Mouse (Mus musculus) testis, postnatal 14 days (tissue): ENCODE results near the gene Fam76a.

Experiments used
- DNase-seq: peaks from one replicate; pipeline ENCODE4 v3.0.0; 2021; ENCODE audit warnings: low spot score

Gene Fam76a

DNA sequence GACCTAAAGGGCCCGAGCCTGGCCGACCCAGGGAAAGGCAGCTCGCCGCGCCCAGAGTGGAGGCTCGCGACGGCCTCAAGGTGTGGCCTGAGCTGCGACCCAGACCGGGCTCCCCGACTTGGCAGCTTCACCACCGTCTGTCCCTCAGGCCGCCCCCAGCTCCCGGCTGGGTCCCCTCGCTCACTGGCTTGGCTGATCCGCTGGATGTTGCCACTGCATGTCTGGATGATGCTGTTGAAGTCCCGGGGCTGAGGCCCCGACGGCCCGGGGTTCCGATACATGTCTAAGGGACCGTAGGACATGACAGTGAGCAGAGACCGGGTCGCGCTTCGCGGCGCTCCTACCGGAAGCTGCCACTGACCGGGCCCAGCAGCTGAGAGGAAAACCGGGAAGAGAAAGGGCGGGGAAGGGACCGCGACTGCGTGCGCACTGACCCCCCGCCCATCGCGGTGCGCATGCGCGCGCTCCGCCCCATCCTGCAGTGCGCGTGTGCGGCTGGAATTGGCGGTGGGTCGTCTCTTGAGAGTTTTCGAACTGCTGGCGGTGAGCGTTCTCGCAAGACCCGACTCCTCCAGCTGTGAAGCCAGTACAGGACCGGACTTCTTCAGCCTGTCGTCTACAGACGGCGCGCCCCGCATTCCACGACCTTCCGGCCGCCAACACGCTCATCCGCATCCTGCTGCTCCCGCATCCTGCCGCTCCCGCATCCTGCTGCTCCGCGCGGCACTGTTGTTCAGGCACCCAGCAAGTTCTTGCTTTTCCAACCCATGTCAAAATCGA, 38.1 kb downstream of the Fam76a start, which contains the start of gene Stx12:
Gene Stx12, minus strand, starts transcription at position 446 of the 780 bp plus-strand sequence.
- DNase-seq = peak; percentile 90

DNA sequence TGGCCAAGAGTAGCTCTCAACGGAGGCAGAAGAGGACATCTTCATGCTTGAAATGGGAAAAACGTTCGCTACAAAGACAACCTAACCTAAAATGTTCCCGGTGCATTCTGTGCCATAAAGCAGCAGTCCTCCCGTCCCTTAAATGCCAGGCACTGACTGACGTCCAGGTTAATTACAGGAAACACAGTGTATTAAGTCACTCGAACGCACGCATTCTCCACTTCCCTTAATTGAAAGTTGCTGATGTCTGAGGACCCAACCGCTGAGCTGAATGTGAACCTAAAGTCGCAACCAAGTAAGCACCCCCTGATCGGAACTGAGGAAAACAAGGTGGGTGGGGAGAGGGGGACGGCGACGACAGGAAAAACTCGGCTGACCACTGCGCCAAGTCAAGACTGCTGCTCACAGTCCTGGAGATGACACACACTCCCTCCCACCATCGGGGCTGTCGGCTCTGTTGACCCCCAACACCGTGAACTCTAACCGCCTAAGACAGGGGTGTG, 38.7 kb downstream of the Fam76a start:
- no peak for DNase-seq

DNA sequence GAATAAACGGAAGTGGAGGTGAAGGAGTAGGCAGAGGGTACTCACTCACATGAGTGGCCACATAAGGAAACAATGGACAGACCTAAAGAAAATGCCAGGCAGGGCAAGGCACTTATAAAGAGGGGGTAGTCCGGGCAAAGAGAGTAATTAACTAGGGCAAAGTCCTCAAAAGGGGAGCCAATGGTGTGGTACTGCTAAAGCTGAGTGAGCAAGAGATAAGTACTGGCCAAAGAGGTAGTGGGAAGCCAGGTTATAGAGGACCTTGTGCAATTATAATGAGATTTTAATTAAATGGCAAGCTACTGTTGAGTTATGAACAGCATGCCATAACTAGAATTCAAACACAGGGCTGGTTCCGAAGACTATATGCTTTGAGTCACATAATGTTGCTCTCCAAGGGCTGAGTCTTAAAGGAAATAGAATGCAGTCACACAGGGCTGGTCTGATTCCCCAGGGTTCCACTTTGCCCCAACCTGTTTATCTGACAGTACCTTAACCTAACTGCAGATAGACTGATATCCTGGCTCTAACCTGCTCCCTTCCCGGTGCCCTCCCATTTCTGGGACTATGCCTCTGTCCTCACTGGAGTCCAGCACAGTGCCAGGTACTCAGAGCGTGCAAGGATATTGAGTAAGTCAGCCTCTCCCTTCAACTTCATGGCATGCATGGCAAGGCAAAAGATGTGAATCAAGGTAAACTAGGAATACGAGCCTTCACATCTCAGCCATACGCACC, 47.8 kb downstream of the Fam76a start:
- DNase-seq = no peak

DNA sequence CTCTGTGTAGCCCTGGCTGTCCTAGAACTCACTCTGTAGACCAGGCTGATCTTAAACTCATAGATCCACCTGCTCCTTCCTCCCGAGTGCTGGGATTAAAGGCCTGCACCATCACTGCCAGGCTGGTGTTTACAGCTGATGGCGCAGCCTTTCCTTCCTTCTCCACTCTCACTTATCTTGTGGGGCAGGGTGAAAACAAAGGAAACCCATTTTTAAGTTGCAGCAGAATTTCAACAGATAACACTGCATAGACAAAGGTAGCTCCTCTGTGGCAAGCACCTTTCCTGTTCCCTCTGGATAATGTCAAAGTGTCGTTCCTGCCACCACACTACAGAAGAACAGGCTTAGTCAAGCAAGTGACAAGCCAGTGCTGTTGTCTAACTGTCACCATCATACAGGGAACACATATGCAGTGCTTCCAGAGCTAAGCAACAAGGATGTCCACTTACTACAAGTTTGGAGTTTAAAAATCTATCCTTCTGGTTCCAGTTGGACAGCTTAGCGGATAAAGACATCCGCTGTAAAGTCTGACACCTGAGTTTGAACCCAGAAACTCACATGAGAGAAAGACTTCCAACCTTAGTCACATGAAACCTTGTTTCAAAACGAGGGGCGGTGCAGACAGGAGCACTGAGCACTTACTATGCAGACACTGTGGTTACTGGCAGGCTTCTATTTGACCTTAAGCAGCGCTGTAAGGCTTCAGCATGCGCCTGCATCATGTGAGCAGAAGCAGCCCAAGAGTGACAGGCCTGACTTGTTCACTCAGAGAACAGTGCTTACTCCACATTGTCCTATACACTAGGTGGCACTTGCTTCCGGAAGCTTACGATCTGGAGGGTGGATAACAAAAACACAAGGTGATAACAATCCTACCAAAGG, 48.6 kb downstream of the Fam76a start:
- DNase-seq = peak; percentile 26

DNA sequence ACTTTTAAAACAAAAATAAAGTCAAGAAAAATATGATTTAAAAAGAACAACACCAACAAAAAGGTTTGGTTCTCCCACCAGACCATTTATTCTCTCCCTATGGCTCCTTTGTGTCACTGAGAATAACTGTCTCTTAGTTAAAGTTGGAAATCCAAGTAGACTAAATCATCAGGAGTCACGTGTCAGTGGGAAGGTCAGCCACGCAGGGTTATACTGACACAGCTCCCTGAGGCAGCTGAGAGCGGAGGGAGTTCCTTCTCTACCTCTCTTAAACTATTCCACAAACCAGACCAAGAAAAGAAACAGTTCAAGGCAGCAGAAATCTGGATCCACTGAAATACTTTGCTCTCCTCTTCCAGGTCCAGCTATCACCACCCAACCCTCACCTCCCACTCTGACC, 51.2 kb downstream of the Fam76a start:
- DNase-seq = no peak

DNA sequence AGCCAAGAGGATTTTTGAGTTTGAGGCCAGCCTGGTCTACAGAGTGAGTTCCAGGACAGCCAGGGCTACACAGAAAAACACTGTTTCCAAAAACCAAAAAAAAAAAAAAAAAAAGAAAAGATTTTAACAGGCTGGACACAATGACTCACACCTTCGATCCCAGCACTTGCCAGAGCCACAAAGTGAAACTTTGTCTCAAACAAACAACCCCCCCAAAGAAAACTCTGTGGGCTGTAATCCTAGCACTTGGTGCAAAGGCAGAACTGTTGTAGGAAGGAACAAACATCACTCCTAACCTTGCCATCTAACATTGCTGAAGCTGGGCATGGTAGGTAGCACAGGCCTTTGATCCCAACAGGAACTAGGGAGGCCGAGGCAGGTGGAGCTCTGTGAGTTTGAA, 57.5 kb downstream of the Fam76a start:
- DNase-seq = peak; percentile 71

DNA sequence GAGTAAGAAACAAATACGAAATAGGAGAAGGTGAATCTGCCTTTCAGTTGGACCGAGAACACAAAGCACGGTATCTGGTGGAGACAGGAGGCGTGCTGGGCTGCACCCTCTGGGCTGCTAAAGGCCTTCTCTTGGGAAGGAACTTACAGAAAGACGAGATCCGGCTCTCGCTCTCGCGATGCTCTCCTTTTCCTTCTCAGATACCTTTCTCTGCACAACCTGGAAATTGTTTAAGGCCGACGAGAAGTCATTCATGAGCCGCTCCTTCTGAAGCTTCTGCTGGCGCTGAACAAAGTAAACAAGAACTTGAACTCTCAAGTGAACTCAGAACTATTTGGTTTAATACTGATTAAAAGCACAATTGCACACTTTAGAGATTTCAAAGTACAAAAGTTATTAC, 59.3 kb downstream of the Fam76a start:
- no peak for DNase-seq

DNA sequence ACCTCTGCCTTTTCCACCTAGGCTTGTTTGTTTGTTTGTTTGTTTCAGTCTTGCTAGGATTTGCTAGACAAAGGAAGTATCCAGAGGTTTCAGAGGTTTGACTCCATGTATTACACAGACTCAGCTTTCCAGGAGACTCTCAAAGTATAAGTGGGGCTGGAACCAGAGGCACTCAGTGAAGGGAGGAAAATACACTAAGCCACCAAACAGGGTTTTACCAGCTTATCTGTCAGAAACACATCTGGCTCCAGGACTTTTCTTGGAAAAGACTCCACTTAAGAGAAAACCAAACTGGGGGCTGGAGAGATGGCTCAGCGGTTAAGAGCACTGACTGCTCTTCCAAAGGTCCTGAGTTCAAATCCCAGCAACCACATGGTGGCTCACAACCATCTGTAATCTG, 61.5 kb downstream of the Fam76a start:
- no peak for DNase-seq
